Mouse (Mus musculus): ENCODE measurements around the gene Mex3a. TPM values are rescaled to one million over a fixed set of nuclear protein-coding genes. Genes with fewer than 3 reads are reported as not detected.

Gene Mex3a
- polyA plus RNA-seq, 1 experiment from 2014 or later = 44.4 TPM

DNA sequence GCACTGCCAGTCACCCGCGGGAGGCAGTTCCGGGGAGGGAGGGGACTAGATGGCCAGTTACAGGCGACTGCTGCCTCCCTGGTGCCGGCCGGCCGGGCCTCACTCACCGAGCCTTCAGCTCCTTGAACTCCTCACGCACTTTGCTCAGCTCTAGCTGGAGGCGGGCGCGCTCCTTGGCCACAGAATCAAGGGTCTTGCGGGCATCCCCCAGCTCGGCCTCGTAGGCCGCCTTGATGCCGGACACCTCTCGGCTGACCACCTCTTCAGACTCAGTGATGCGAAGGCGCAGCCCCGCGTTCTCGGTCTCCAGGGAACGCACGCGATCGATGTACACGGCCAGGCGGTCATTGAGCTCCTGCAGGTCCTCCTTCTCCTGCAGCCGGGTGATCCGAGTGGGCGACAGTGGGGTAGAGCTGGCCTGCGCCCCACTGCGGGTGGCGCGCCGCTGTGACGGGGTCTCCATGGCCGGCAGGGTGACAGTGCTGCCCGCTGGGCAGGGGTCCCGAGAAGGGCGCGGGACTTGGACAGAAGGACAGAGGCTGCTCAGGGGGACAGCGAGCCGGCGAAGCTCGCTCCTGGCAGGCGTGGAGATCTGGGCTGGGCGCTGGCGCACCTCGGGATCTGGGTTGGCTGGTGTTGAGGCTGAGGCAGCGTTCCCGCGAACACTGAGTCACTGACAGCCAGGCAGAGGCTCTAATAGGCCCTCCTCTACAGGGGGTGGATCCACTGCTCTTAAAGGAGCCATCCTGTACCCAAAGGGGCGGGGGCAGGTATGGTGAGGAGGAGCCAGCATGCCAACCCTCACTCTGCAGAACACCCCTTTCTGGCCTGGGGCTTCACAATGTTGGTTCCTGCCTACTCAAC lies 29.3 kb upstream of the Mex3a start:
- no peaks in the 10 kb centered on the region for H3K36me3 ChIP-seq (ENCODE audit: control insufficient read depth, insufficient read depth, low read length)
- H3K4me2 ChIP-seq (ENCODE audit: low read depth, low read length, severe bottlenecking) = peak overlapping the region; percentile 98
- no peak overlapping the region for H3K27ac ChIP-seq (ENCODE audit: low read depth, low read length)
- DNase-seq (ENCODE audit: low spot score) (peak; percentile 80), ATAC-seq (replicated peaks; ENCODE audit: low FRiP score) (peak; percentile 73)
- H3K9ac ChIP-seq (ENCODE audit: low read length) = peak overlapping the region; percentile 64
- peaks cover 16% of the 10 kb centered on the region for H3K27me3 ChIP-seq (ENCODE audit: control insufficient read depth, insufficient read depth, low read length)
- 1% methylated on average over 55 of the region's 55 CpGs for WGBS
- no peaks in the 10 kb centered on the region for H3K9me3 ChIP-seq (ENCODE audit: control insufficient read depth, low read length)
- peaks cover 8% of the 10 kb centered on the region for H3K4me1 ChIP-seq (replicated peaks; ENCODE audit: control insufficient read depth, insufficient read depth, low read length)
- H3K4me3 ChIP-seq (ENCODE audit: low read depth, low read length) = peak overlapping the region; percentile 49

DNA sequence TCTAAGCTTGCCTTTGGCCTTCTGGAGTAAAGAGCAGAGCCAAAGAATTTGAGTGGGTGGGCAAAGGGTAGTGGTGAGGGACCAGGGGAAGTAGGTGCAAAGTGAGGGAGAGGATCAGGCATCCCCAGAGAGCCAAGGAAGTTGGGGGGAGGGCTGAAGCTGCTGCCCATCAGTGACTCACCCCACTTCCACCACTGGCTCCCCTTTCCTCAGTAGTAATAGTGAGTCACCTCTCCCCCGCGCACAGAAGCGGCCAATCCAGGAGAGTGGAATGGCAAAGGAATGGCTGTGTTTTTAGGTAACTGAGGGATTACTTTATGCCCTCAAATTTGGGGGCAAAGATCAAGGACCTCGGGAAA lies 28.7 kb upstream of the Mex3a start:
- 20% methylated on average over 4 of the region's 4 CpGs for WGBS
- no peak for ATAC-seq (replicated peaks; ENCODE audit: low FRiP score)
- DNase-seq (ENCODE audit: low spot score) = no peak
- Histone ChIP-seq H3K27ac (ENCODE audit: low read depth, low read length) (no peak overlapping the region), H3K4me3 (ENCODE audit: low read depth, low read length) (no peak overlapping the region), H3K9me3 (ENCODE audit: control insufficient read depth, low read length) (no peaks in the 10 kb centered on the region), H3K4me2 (ENCODE audit: low read depth, low read length, severe bottlenecking) (peak overlapping the region; percentile 98), H3K4me1 (replicated peaks; ENCODE audit: control insufficient read depth, insufficient read depth, low read length) (peaks cover 8% of the 10 kb centered on the region), H3K27me3 (ENCODE audit: control insufficient read depth, insufficient read depth, low read length) (peaks cover 16% of the 10 kb centered on the region), H3K9ac (ENCODE audit: low read length) (no peak overlapping the region), H3K36me3 (ENCODE audit: control insufficient read depth, insufficient read depth, low read length) (no peaks in the 10 kb centered on the region)

DNA sequence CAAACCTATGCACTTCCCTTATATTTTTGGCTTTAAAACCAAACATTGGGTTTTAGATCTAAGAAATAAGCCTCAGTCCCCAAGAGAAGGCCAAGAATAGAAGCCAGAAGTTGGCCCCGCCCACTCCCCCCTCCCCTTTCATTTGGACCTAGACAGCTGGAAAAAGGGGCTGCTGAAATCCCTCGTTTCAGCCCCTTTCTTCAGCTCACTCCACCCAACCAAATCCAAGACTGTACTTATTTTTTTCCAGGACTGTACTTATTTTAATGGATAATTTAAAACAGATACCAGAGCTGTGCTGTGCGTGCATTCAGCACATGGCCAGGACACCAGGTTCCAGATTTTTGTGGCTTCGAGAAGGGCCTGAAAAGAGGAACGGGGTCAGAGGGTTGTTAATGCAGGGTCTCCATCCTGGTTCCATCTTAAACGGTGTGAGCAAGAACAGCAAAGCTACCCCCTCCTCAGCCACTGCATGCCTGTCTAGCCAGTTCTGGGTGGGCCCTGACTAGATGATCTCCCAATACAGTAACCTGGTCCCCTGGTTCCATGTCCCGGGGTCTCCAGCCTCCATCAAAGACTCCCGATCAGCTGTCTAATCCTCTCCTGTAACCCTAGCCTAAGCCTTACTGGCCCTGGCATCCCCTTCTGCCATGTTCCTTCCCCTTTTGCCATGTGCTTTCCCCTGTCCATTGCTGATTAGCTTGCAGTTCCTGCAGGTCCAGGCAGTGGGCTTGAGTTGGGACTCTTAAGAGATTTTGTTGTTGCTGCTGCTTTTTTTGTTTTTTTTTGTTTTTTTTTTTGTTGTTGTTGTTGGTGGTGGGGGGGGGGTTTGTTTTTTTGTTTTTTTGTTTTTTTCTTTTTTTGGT lies 28.1 kb upstream of the Mex3a start:
- ATAC-seq (replicated peaks; ENCODE audit: low FRiP score) (no peak), DNase-seq (ENCODE audit: low spot score) (no peak)
- Histone ChIP-seq H3K9ac (ENCODE audit: low read length) (no peak overlapping the region), H3K4me1 (replicated peaks; ENCODE audit: control insufficient read depth, insufficient read depth, low read length) (peaks cover 8% of the 10 kb centered on the region), H3K9me3 (ENCODE audit: control insufficient read depth, low read length) (no peaks in the 10 kb centered on the region), H3K36me3 (ENCODE audit: control insufficient read depth, insufficient read depth, low read length) (no peaks in the 10 kb centered on the region), H3K27me3 (ENCODE audit: control insufficient read depth, insufficient read depth, low read length) (peaks cover 16% of the 10 kb centered on the region), H3K4me3 (ENCODE audit: low read depth, low read length) (no peak overlapping the region), H3K27ac (ENCODE audit: low read depth, low read length) (no peak overlapping the region), H3K4me2 (ENCODE audit: low read depth, low read length, severe bottlenecking) (no peak overlapping the region)
- 42% methylated on average over 8 of the region's 8 CpGs for WGBS

DNA sequence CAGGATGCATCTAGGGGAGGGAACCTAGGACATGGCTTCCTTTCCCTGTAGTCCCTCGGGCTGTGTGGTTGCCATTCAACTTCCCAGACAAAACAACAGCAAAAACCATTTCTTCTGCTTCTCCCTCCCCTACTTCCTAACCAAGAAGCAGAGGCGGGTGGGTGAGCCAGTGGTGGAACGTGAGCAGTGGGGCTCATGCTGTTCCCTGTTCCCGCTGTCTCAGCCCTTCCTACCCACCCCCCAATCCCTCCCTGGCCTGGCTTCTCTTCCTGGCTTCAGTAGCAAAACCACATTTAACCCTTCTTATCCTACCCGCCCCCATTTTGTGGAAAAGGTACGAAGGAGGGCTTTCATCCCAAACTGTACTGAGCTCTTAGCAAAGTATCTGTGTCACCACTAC lies 27.1 kb upstream of the Mex3a start:
- H3K4me1 ChIP-seq (replicated peaks; ENCODE audit: control insufficient read depth, insufficient read depth, low read length) = peaks cover 14% of the 10 kb centered on the region
- 69% methylated on average over 6 of the region's 6 CpGs for WGBS
- H3K27ac ChIP-seq (ENCODE audit: low read depth, low read length) = no peak overlapping the region
- no peaks in the 10 kb centered on the region for H3K9me3 ChIP-seq (ENCODE audit: control insufficient read depth, low read length)
- H3K4me3 ChIP-seq (ENCODE audit: low read depth, low read length) = no peak overlapping the region
- peaks cover 16% of the 10 kb centered on the region for H3K27me3 ChIP-seq (ENCODE audit: control insufficient read depth, insufficient read depth, low read length)
- H3K36me3 ChIP-seq (ENCODE audit: control insufficient read depth, insufficient read depth, low read length) = no peaks in the 10 kb centered on the region
- no peak for ATAC-seq (replicated peaks; ENCODE audit: low FRiP score)
- H3K4me2 ChIP-seq (ENCODE audit: low read depth, low read length, severe bottlenecking) = no peak overlapping the region
- no peak overlapping the region for H3K9ac ChIP-seq (ENCODE audit: low read length)
- DNase-seq (ENCODE audit: low spot score) = no peak

DNA sequence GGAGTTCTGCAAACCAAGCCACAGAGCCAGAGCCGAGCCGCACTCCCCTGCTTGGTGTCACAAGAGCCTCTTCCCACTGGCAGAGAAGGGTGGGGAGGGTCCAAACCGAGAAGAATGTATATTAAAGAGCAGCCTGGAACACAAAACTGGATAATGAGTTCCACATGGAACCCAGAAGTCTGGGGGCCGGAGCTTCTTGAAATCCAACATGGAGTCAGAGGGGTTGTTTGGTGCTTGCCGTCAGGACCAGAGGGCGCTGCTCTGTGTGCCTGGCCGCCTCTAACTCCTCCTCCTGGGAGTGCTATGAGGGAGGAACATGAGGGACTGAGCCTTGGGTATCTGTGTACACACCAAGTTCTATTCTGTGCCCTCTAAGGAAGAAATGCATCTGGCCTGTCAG lies 26.4 kb upstream of the Mex3a start:
- Histone ChIP-seq H3K36me3 (ENCODE audit: control insufficient read depth, insufficient read depth, low read length) (no peaks in the 10 kb centered on the region), H3K27me3 (ENCODE audit: control insufficient read depth, insufficient read depth, low read length) (peaks cover 16% of the 10 kb centered on the region), H3K4me3 (ENCODE audit: low read depth, low read length) (no peak overlapping the region), H3K9me3 (ENCODE audit: control insufficient read depth, low read length) (no peaks in the 10 kb centered on the region), H3K4me1 (replicated peaks; ENCODE audit: control insufficient read depth, insufficient read depth, low read length) (peaks cover 19% of the 10 kb centered on the region), H3K9ac (ENCODE audit: low read length) (no peak overlapping the region), H3K27ac (ENCODE audit: low read depth, low read length) (no peak overlapping the region), H3K4me2 (ENCODE audit: low read depth, low read length, severe bottlenecking) (no peak overlapping the region)
- DNase-seq (ENCODE audit: low spot score) = no peak
- WGBS = 49% methylated on average over 7 of the region's 7 CpGs
- no peak for ATAC-seq (replicated peaks; ENCODE audit: low FRiP score)

DNA sequence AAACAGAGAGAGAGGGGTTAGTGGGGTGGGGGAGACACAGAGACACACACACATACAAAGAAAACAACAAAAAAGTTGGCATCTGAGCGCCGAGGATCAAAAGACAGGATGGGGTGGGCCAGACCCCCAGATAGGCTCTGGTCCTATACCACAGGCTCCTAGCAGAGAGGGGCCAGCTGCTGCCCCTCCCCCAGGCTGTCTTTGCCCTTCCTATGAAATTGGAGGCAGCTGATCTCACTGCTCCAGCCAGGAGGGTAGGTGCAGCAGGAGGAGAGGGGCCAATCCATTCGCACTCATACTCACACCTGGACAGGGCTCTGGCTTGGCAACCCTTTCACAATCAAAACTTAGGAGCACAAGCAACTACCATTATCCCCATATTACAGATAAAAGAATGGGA lies 22.9 kb upstream of the Mex3a start:
- H3K4me1 ChIP-seq (replicated peaks; ENCODE audit: control insufficient read depth, insufficient read depth, low read length) = peaks cover 27% of the 10 kb centered on the region
- H3K9ac ChIP-seq (ENCODE audit: low read length) = peak overlapping the region; percentile 52
- H3K9me3 ChIP-seq (ENCODE audit: control insufficient read depth, low read length) = no peaks in the 10 kb centered on the region
- ATAC-seq (replicated peaks; ENCODE audit: low FRiP score) (no peak), DNase-seq (ENCODE audit: low spot score) (no peak)
- H3K27me3 ChIP-seq (ENCODE audit: control insufficient read depth, insufficient read depth, low read length) = no peaks in the 10 kb centered on the region
- WGBS = 74% methylated on average over 3 of the region's 3 CpGs
- no peaks in the 10 kb centered on the region for H3K36me3 ChIP-seq (ENCODE audit: control insufficient read depth, insufficient read depth, low read length)
- peak overlapping the region; percentile 90 for H3K27ac ChIP-seq (ENCODE audit: low read depth, low read length)
- H3K4me2 ChIP-seq (ENCODE audit: low read depth, low read length, severe bottlenecking) = peak overlapping the region; percentile 53
- H3K4me3 ChIP-seq (ENCODE audit: low read depth, low read length) = peak overlapping the region; percentile 28

DNA sequence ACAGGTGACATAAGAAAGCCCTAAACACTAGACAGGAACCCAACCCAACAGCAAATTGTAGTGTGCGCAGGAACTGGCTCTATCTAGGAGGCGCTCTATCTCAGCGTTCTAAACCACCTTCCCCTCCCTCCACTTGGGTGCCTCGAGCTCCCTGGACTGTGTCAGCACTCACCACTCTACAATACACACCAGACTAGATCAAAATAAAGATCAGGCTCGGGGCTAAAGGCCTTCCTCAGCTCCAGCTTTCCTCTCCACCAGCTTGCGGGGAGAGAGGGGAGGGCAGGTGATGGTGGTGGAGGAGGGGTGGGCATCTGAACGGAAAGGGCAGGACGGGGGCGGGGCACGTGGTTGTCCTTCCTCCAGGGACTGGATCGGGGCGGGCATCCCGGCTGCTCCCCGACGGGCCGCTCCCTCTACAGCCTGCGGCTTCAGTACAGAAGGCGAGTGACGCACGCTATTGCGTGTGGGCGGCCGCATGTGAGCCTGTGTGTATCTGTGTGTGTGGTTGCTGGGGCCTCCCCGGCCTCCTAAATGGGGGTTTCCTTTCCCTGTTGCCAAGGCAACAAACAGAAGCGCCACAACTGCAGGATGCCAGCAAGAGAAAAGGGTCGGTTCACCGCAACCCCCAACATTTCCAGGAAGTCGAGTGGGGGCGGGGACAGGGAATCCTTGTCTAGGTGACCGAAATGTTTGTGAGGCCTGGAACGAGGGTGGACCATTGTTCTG lies 22.3 kb upstream of the Mex3a start, which contains the start of gene Lmna:
TSS of gene Lmna (minus strand) at position 265 of the 729 bp plus-strand sequence.
- Histone ChIP-seq H3K27ac (ENCODE audit: low read depth, low read length) (peak within 1 kb of the TSS; percentile 90), H3K9me3 (ENCODE audit: control insufficient read depth, low read length) (no peaks in the 10 kb centered on the region), H3K4me2 (ENCODE audit: low read depth, low read length, severe bottlenecking) (peak within 1 kb of the TSS; percentile 53), H3K9ac (ENCODE audit: low read length) (peak within 1 kb of the TSS; percentile 52), H3K4me3 (ENCODE audit: low read depth, low read length) (peak within 1 kb of the TSS; percentile 28), H3K4me1 (replicated peaks; ENCODE audit: control insufficient read depth, insufficient read depth, low read length) (peaks cover 27% of the 10 kb centered on the region), H3K36me3 (ENCODE audit: control insufficient read depth, insufficient read depth, low read length) (no peaks in the 10 kb centered on the region), H3K27me3 (ENCODE audit: control insufficient read depth, insufficient read depth, low read length) (no peaks in the 10 kb centered on the region)
- DNase-seq (ENCODE audit: low spot score) (peak; percentile 97), ATAC-seq (replicated peaks; ENCODE audit: low FRiP score) (peak; percentile 97)
- under 1% methylated on average over 31 of the region's 31 CpGs for WGBS

Measured in forebrain, embryonic 11.5 days (tissue).